Mouse (Mus musculus) intestine, embryonic 15.5 days (tissue): Measurements from ENCODE around the gene Cyb5d2. TPM values are rescaled to one million over a fixed set of nuclear protein-coding genes. Genes with fewer than 3 reads are reported as not detected.

Experiments
- ATAC-seq: fragments of 200-750 bp; cut with Nextera tagmentation; 2 replicates; pipeline ENCODE4 v1.8.0; 2017; ENCODE audit warnings: moderate TSS enrichment, moderate library complexity
- H3K27ac ChIP-seq: fragments of 300-500 bp; sonication (generic); 2 replicates; pipeline ENCODE4 v1.5.1; 2015; ENCODE audit warnings: mild to moderate bottlenecking, inconsistent platforms
- H3K27me3 ChIP-seq: fragments of 300-500 bp; sonication (generic); replicated peaks from 2 replicates; pipeline ENCODE4 v1.6.1; 2015; ENCODE audit warnings: inconsistent platforms
- H3K36me3 ChIP-seq: fragments of 300-500 bp; sonication (generic); 2 replicates; pipeline ENCODE4 v1.6.1; 2015; ENCODE audit warnings: inconsistent platforms
- H3K4me1 ChIP-seq: fragments of 300-500 bp; sonication (generic); replicated peaks from 2 replicates; pipeline ENCODE4 v1.6.1; 2015; ENCODE audit warnings: inconsistent platforms
- H3K4me2 ChIP-seq: fragments of 300-500 bp; sonication (generic); replicated peaks from 2 replicates; pipeline ENCODE4 v1.6.1; 2015; ENCODE audit warnings: mild to moderate bottlenecking, inconsistent platforms
- H3K4me3 ChIP-seq: fragments of 300-500 bp; sonication (generic); replicated peaks from 2 replicates; pipeline ENCODE4 v1.5.1; 2015; ENCODE audit warnings: inconsistent platforms
- H3K9ac ChIP-seq: fragments of 300-500 bp; sonication (generic); 2 replicates; pipeline ENCODE4 v1.6.1; 2015; ENCODE audit warnings: inconsistent platforms
- H3K9me3 ChIP-seq: fragments of 300-500 bp; sonication (generic); 2 replicates; pipeline ENCODE4 v1.6.1; 2016; ENCODE audit warnings: inconsistent platforms
- WGBS: fragments of 180-500 bp; shearing (Covaris S2); methylation state at CpG from one replicate; pipeline ENCODE4 v1.1.7; 2015; 5-methylcytosine and 5-hydroxymethylcytosine counted together
- polyA plus RNA-seq: library from polyadenylated mRNA; unstranded; fragments of >200 nt; fragmentation: Nextera tagmentation; extraction: Ambion mirVana; gene quantifications from 2 replicates; pipeline ENCODE4 v1.2.1, GENCODE M21; 2015

The Cyb5d2 gene
- polyA plus RNA-seq, 1 experiment from 2014 or later, result 4.1 TPM

GRCm38 (mm10) chr11:72734840-72735518, 61.0 kb downstream of the Cyb5d2 start:
- Histone ChIP-seq H3K9me3 (no peaks in the 10 kb centered on the region), H3K4me2 (no peak overlapping the region), H3K36me3 (peaks cover 19% of the 10 kb centered on the region; the same call in 1 of the 2 replicates), H3K9ac (no peak overlapping the region), H3K4me3 (no peak overlapping the region), H3K27ac (no peak overlapping the region), H3K27me3 (no peaks in the 10 kb centered on the region), H3K4me1 (no peaks in the 10 kb centered on the region)
- ATAC-seq, result no peak
- WGBS, result 78% methylated on average over 4 of the region's 4 CpGs

GRCm38 (mm10) chr11:72733736-72734135, 62.2 kb downstream of the Cyb5d2 start:
- WGBS, result 88% methylated on average over 3 of the region's 3 CpGs
- peaks cover 17% of the 10 kb centered on the region; the same call in 1 of the 2 replicates for H3K36me3 ChIP-seq
- ATAC-seq, result no peak

More at GRCm38 (mm10) chr11:72733736-72734135, 62.2 kb downstream of the Cyb5d2 start:
- Histone ChIP-seq H3K9me3 (no peaks in the 10 kb centered on the region), H3K27ac (no peak overlapping the region), H3K4me3 (no peak overlapping the region), H3K4me1 (no peaks in the 10 kb centered on the region), H3K27me3 (no peaks in the 10 kb centered on the region), H3K9ac (no peak overlapping the region), H3K4me2 (no peak overlapping the region)

Other genes with a start within 250 kb of the Cyb5d2 start
- 1.2 and 1.6 TPM in 2 replicates for gene Spns3, start 245.6 kb downstream of the Cyb5d2 start, polyA plus RNA-seq
- gene Ube2g1, start 188.9 kb downstream of the Cyb5d2 start, polyA plus RNA-seq, result 50.6 and 64.8 TPM in 2 replicates
- 19.0 and 20.1 TPM in 2 replicates for gene Ankfy1, start 106.1 kb downstream of the Cyb5d2 start, polyA plus RNA-seq
- 10.5 and 12.6 TPM in 2 replicates for gene Zzef1, start 84 bp upstream of the Cyb5d2 start, polyA plus RNA-seq
- gene Atp2a3, start 165.0 kb upstream of the Cyb5d2 start, polyA plus RNA-seq, result 23.5 and 25.5 TPM in 2 replicates
- 14.3 and 27.7 TPM in 2 replicates for gene P2rx1, start 203.0 kb upstream of the Cyb5d2 start, polyA plus RNA-seq
- gene Camkk1, start 222.9 kb upstream of the Cyb5d2 start, polyA plus RNA-seq, result 8.5 and 8.6 TPM in 2 replicates